Mouse (Mus musculus): ENCODE results near the gene Clca4a. TPM values are rescaled to one million over a fixed set of nuclear protein-coding genes. Genes with fewer than 3 reads are reported as not detected.

The Clca4a gene
- not detected for polyA plus RNA-seq (2017; shearing (Covaris generic))

DNA sequence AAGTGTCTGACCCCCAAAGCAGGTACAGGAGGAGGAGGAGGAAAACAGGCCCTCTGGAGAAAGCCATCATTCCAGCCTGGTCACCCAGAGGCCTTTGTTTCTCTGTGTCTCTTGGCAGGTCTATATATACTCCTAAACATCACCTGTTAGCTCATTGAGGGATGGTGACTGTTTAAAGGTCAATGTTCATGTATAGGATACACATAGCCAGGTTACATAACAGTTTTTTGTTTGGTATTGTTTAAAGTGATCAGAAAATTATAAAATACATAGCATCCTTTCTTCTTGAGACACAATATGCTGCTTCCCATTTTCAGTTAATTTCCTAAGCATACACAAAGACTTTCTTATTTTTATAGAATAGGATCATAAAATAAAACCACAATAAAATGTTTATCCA, at the start of gene Clca4a:
Clca4a (minus strand) TSS at position 101 of the 400 bp plus-strand sequence.

DNA sequence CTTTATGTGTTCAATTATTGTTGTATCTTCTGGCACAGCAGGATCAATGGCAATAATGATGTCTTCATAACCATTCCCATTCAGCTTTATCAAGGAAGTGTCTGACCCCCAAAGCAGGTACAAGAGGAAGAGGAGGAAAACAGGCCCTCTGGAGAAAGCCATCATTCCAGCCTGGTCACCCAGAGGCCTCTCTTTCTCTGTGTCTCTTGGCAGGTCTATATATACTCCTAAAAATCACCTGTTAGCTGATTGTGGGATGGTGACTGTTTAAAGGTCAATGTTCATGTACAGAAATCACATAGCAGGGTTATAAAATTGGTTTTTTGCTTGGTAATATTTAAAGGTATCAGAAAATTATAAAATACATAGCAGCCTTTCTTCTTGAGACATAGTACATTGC, 42.5 kb downstream of the Clca4a start, which contains the start of gene Clca4b:
Clca4b (minus strand) TSS at position 195 of the 400 bp plus-strand sequence.

Other genes with a start within 250 kb of the Clca4a start
- not detected for gene Clca3a1, start 214.1 kb downstream of the Clca4a start, polyA plus RNA-seq (2017; shearing (Covaris generic))
- under 1 TPM in 1 of 2 experiments, not detected in 1; 0.15 TPM for gene Clca3a2, start 155.6 kb downstream of the Clca4a start, polyA plus RNA-seq (2017; shearing (Covaris generic))
- gene Clca3b, start 125.7 kb downstream of the Clca4a start, polyA plus RNA-seq (2017; shearing (Covaris generic)) = not detected
- under 1 TPM in 1 of 2 experiments, not detected in 1; 0.09 TPM for gene Clca4b, start 42.5 kb downstream of the Clca4a start, polyA plus RNA-seq (2017; shearing (Covaris generic))
- 1 to 10 TPM in 1 of 2 experiments, not detected in 1; 1.1 TPM for gene Clca1, start 57.7 kb upstream of the Clca4a start, polyA plus RNA-seq (2017; shearing (Covaris generic))
- gene Clca2, start 124.4 kb upstream of the Clca4a start, polyA plus RNA-seq (2017; shearing (Covaris generic)) = not detected
- 1 to 10 TPM; 3.2 to 5.8 TPM for gene Odf2l, start 143.5 kb upstream of the Clca4a start, polyA plus RNA-seq (2017; shearing (Covaris generic))

Data from activated CD4-positive, CD25-positive, alpha-beta regulatory T cell (primary cell).